Mouse (Mus musculus): ENCODE data around the gene Nmt1. TPM values are rescaled to one million over a fixed set of nuclear protein-coding genes. Genes with fewer than 3 reads are reported as not detected.

Nmt1 gene
- total RNA-seq, 2 experiments from 2014 or later: 35.6 to 36.7 TPM

GRCm38 (mm10) chr11:103005254-103005981 lies 22.6 kb upstream of the Nmt1 start:
- no peak for DNase-seq

GRCm38 (mm10) chr11:103006286-103007000 lies 21.5 kb upstream of the Nmt1 start:
- no peak for DNase-seq

- DNase-seq: no peak
These were observed 21.0 kb upstream of the Nmt1 start for GRCm38 (mm10) chr11:103007001-103007340.

GRCm38 (mm10) chr11:103008558-103008957 lies 19.4 kb upstream of the Nmt1 start:
- no peak for DNase-seq

- no peak for DNase-seq
These were observed 18.8 kb upstream of the Nmt1 start for GRCm38 (mm10) chr11:103009208-103009607.

GRCm38 (mm10) chr11:103010454-103011205 lies 17.4 kb upstream of the Nmt1 start:
- DNase-seq: no peak

- DNase-seq: no peak
These were observed 16.8 kb upstream of the Nmt1 start for GRCm38 (mm10) chr11:103011206-103011497.

- no peak for DNase-seq
These were observed 11.8 kb upstream of the Nmt1 start for GRCm38 (mm10) chr11:103015881-103016825.

GRCm38 (mm10) chr11:103016930-103017329 lies 11.1 kb upstream of the Nmt1 start:
- peak; percentile 98 for DNase-seq

GRCm38 (mm10) chr11:103017661-103018060 lies 10.3 kb upstream of the Nmt1 start:
- no peak for DNase-seq

GRCm38 (mm10) chr11:103018860-103019259 lies 9.1 kb upstream of the Nmt1 start:
- no peak for DNase-seq

GRCm38 (mm10) chr11:103019325-103019724 lies 8.7 kb upstream of the Nmt1 start:
- DNase-seq: no peak

- DNase-seq: no peak
These were observed 7.2 kb upstream of the Nmt1 start for GRCm38 (mm10) chr11:103020713-103021335.

- no peak for DNase-seq
These were observed 4.0 kb upstream of the Nmt1 start for GRCm38 (mm10) chr11:103023974-103024373.

GRCm38 (mm10) chr11:103026901-103027300 lies 1.1 kb upstream of the Nmt1 start:
- DNase-seq: no peak

GRCm38 (mm10) chr11:103027570-103028175 lies 317 bp upstream of the Nmt1 start:
- DNase-seq: no peak

- no peak for DNase-seq
These were observed 5.0 kb downstream of the Nmt1 start for GRCm38 (mm10) chr11:103033030-103033429.

- DNase-seq: no peak
These were observed 7.0 kb downstream of the Nmt1 start for GRCm38 (mm10) chr11:103035007-103035406.

GRCm38 (mm10) chr11:103036881-103037465 lies 9.0 kb downstream of the Nmt1 start:
- no peak for DNase-seq

GRCm38 (mm10) chr11:103038037-103038436 lies 10.0 kb downstream of the Nmt1 start:
- no peak for DNase-seq

- no peak for DNase-seq
These were observed 14.8 kb downstream of the Nmt1 start for GRCm38 (mm10) chr11:103042828-103043227.
